Mouse (Mus musculus): ENCODE results near the gene Anapc11. TPM values are rescaled to one million over a fixed set of nuclear protein-coding genes. Genes with fewer than 3 reads are reported as not detected.
A peak's percentile ranks its signal among the peaks of the same experiment; 100 is the strongest.

Gene Anapc11
- total RNA-seq, 2 experiments from 2014 or later, result 25.7 to 67.6 TPM

DNA sequence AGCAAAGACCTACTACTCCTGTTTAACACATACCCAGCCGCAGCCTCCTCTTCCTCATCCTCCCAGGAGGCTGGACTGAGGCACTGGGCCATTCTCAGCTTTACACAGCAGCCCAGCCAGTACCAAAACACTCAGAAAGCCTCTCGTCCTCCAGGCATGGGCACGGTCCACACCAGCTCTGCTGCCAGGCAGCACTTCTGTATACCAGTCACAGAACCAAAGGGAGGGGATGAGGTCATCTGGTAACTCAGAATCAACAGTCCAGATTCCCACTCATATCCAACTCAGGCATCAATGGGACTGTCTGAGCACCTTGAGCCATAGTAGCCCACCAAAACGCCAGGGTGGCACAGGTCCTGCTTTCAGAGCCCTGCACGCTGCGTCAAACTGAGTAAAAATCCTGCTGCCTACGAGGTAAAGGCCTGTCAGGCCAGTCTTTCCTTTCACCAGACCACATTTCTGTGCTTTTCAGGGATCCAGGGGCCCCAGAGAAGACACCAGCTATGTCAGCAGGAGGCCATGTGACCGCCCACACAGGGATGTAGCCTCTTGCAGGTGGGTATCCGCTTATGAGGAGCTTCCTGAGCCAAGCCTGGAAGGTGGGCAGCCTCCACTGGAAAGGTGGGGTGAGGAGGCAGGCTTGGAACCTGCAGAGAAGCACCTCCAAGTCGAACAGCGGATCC, 28.7 kb downstream of the Anapc11 start:
- no peak for ATAC-seq (replicated peaks; ENCODE audit: poor library complexity)

- peak; percentile 20 for ATAC-seq (replicated peaks; ENCODE audit: poor library complexity)
These were observed 29.5 kb downstream of the Anapc11 start for GRCm38 (mm10) chr11:120627468-120628300.

DNA sequence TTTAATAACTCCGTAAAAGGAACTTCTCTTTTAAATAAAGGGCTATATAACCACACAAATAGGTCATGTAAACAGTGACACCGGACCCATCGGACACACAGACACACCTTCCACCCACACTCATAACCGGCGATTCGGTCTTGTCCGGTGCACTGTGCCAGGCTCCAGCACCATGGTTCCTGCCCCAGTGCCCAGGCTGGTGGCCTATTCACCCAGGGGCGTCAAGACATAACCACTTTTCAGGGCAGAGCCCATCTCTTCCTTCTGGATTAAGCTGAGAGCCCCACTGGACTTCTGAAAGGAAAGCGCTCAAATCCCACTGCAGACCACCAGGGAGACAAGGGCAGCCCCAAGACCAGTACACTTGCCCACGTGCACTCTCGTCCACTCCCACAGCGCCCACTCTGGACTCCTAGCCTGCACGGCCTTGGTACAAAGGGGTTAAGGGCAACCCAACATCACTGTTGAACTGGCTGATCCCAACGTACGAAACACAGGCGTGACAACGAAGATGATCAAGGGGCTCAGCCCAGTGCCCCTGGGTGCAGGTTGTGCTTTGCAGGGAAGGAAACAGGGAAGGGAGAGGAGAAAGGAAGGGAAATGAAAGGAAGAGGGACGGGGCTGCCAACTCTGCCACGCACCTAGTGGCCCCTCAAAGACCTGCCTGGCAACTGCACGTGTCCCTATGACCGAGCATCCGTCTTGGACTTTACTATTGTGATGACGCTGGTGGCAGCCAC, 30.6 kb downstream of the Anapc11 start:
- ATAC-seq (replicated peaks; ENCODE audit: poor library complexity), result no peak

DNA sequence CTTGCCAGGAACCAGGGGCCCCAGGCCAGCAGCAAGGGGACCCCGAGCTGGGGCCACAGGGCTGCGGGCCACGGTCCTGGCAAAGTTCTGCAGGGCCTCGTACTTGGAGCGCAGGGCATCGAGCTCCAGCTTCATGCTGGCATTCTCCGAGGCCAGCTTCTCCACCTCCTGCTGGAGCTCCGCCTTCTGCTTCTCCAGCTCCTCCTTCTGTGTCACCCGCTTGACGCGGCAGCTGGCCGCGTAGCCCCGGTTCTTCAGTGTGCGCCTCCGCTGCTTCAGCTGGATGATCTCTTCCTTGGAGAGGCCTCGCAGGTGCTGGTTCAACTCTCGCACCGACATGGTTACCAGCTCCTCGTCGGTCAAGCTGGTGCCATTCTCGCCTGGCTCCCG, 31.1 kb downstream of the Anapc11 start:
- ATAC-seq (replicated peaks; ENCODE audit: poor library complexity), result peak; percentile 29

DNA sequence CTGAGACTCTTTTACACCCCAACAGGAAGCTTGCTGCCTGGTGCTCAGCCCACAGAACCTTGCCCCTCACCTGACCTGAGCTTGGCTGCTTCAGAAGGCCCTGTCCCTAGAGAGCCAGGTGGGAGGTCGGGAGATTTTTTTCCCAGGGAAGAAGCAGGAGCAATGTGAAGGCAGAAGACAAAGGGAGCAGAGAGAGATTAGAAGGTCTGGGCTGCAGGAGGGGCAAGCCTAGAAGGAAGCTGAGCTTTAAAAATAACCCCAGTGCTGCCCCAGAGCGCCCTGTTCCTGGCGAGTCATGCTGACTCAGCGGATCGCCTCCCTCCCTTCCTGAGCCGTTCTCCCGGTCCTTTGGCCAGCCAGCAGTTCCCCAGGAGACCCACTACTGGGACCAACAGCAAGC, 31.7 kb downstream of the Anapc11 start:
- ATAC-seq (replicated peaks; ENCODE audit: poor library complexity), result 0 out of 2 replicates have a peak, but pooled peaks have one; percentile 4

DNA sequence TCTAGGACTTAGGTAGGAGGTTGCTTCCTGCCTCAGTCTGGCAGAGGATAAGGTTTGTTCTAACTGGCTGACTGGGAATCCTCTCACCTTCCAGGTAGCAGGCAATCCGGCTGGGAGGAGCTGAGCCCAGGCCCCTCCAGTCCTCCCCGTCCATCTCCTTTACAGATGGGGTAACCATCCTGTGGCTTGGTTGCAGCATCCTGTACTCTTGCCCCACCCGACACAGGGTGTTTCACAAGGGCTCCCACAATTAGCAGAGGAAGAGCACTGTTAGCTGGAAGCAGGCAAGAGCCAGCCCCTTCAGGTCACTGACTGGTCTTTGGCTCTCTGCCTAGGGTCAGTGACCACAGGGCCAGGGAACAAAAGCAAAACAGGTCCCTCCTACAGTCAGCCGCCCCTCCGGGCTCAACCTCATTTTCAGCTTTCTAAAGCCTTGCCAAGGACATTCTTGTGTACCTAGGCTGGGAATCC, 32.2 kb downstream of the Anapc11 start:
- peak; percentile 42 for ATAC-seq (replicated peaks; ENCODE audit: poor library complexity)

GRCm38 (mm10) chr11:120630881-120631725, 32.9 kb downstream of the Anapc11 start:
- ATAC-seq (replicated peaks; ENCODE audit: poor library complexity), result no peak

DNA sequence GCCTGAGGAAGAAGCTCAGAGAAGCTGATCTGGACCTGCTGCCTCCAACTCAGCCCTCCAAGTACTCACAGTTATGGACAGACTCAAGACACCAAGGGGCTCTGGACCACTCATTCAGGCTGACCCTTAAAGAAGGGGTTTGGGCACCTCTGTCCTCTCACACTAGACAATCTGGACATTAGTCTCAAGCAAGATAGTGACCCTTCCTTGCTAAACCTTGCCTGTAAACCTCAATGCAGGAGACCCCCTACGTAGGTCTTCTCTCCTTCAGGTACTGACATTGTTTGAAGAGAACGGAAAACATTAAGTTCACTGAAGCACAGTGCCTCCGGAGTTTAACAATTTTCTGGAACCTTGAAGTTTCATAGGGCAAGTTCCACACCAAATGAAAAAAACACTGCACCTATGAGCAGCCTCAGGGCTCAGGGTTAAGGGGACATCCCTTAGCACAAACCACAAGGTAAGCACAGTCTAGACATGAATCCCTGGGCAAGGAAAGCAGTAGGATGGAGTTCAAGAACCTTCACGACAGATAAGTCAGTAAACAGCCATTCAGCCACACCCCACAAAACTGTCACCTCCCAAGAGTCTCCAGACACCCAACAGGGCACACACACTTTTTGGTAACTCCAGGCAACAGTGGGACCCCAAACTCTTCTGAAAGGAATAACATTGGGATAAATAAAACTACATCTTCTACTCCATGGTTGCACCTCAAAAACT, 33.7 kb downstream of the Anapc11 start:
- ATAC-seq (replicated peaks; ENCODE audit: poor library complexity), result no peak

- ATAC-seq (replicated peaks; ENCODE audit: poor library complexity), result peak; percentile 27
These were observed 34.6 kb downstream of the Anapc11 start for GRCm38 (mm10) chr11:120632559-120633519.

- peak; percentile 51 for ATAC-seq (replicated peaks; ENCODE audit: poor library complexity)
These were observed 35.5 kb downstream of the Anapc11 start, which contains the start of gene Mafg for GRCm38 (mm10) chr11:120633520-120634343. Gene Mafg, minus strand, starts transcription at chr11:120633600.

DNA sequence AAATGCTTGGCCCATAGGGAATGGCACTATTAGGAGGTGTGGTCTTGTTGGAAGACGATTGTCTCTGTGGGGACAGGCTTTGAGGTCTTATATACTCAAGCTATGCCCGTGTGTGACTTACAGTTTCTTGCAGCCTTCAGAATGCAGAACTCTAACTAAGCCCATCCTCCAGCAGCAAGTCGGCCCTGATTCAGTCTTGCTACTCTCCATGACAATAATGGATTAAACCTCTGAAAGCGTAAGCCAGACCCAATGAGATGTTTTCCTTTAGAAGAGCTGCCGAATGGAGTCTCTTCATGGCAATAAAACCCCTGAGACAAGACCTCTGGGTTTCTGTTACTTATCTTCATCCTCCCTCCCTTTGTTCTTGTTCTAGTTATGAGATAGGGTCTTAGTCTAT, 36.6 kb downstream of the Anapc11 start:
- no peak for ATAC-seq (replicated peaks; ENCODE audit: poor library complexity)

DNA sequence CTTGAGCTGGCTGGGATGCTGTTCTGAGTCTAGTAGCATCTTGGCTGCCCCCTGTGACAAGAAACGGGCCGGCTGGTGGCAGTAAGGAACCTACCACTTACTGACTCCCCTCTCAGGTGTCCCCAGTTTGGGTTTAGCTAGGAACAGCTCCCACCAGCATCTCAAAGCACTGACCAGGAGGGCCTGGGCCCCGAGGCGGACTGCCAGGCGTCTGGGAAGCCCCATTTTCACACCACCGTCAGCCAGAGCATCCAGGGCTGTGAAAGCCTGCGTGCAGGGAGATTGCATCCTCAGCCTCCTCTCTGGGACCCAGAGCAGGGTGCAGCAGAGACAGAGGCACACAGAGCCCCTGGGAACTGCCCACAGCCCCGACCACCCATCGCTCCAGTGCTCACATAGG, 43.0 kb downstream of the Anapc11 start:
- no peak for ATAC-seq (replicated peaks; ENCODE audit: poor library complexity)

DNA sequence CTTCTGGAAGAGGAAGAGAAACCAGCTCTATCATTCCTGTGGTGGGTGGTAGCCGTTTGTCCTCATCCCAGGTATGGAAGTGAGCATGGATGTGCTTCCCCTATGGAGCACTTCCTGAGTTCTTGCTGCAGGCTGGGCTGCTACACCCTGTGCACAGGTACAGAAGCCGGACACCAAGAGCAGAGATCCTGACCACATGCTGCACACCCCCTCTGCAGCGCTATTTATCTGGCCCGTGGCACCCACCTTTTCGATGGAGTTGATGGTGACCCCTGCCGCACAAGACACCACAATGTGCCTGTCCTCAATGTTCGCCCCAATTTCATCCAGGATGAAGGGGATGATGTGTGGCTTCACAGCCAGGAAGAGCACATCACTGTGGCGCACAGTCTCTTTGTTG, 43.6 kb downstream of the Anapc11 start:
- ATAC-seq (replicated peaks; ENCODE audit: poor library complexity), result peak; percentile 9; the same call in 1 of the 2 replicates

GRCm38 (mm10) chr11:120642939-120643600, 44.8 kb downstream of the Anapc11 start:
- ATAC-seq (replicated peaks; ENCODE audit: poor library complexity), result peak; percentile 17

DNA sequence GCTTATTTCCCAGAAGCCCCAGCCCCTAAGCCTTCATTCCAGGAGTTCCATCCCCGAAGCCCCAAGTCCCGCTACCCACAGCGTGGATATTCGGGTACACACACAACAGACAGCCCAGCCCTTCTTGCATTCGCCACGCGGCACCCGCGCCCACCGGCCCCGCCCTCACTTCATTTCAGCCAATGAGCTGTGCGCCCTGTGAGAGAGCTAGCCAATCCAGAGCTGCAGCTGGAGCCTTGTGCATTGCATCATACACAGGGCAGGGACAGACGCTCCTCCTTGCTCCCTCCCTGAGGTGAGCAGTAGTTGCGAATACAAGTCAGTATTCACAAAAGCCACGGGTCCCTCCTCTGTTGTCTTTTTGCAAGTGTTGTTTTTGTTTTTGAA, 45.4 kb downstream of the Anapc11 start, which contains the start of gene Pycr1:
Gene Pycr1, minus strand, starts transcription at position 169 of the 387 bp plus-strand sequence.
- ATAC-seq (replicated peaks; ENCODE audit: poor library complexity), result peak; percentile 96

DNA sequence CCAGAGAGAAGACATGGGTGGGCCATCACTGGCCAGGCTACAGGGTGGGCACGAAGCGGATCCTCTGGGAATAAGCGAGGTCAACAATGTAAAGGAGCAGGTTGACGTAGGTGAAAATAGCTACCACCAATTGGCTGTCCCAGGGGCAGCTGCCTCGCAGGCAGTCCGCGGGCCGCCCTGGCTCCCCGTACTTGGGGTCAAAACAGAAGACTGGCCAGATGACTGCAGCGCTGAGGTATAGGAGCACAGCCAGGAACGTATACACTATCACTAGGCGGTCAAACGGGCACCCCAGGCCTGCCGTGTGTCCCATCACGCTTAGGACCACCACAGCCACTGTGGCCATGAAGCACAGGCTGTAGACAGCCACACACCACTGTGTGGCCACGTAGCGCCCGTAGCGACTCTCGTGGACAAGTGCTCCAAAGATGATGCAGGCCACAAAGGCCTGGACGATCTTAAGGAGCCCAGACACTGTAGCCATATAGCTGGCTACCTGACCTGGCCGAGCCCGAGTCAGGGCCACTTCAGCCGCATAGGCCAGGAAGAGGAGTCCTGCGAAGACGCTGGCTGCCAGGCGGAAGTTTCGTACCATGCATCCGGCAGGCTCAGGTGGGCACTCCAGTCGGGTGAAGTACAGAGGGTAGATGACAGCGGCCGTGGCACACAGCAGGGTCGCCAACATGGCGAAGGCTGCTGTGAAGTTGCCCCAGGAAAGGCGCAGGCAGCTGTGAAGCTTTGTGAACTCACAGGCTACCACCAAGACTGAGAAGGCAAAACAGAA, 49.0 kb downstream of the Anapc11 start:
- ATAC-seq (replicated peaks; ENCODE audit: poor library complexity), result no peak

All from megakaryocyte progenitor cell, adult 5-6 weeks (primary cell).